Mouse (Mus musculus) neural tube, embryonic 15.5 days (tissue): Measurements from ENCODE around the gene Mzf1. TPM values are rescaled to one million over a fixed set of nuclear protein-coding genes. Genes with fewer than 3 reads are reported as not detected.

Source experiments
- ATAC-seq: fragments of 200-750 bp; cut with Nextera tagmentation; 2 replicates; pipeline ENCODE4 v1.8.0; 2017; ENCODE audit warnings: mild to moderate bottlenecking, moderate TSS enrichment, moderate library complexity; ENCODE audit not compliant: low FRiP score
- H3K27ac ChIP-seq: fragments of 300-500 bp; sonication (generic); replicated peaks from 2 replicates; pipeline ENCODE4 v1.5.1; 2015; ENCODE audit warnings: mild to moderate bottlenecking, inconsistent platforms
- H3K27me3 ChIP-seq: fragments of 300-500 bp; sonication (generic); replicated peaks from 2 replicates; pipeline ENCODE4 v1.6.1; 2015; ENCODE audit warnings: inconsistent platforms
- H3K36me3 ChIP-seq: fragments of 300-500 bp; sonication (generic); 2 replicates; pipeline ENCODE4 v1.6.1; 2015; ENCODE audit warnings: inconsistent platforms
- H3K4me1 ChIP-seq: fragments of 300-500 bp; sonication (generic); 2 replicates; pipeline ENCODE4 v1.6.1; 2015; ENCODE audit warnings: inconsistent platforms
- H3K4me2 ChIP-seq: fragments of 300-500 bp; sonication (generic); 2 replicates; pipeline ENCODE4 v1.6.1; 2015; ENCODE audit warnings: inconsistent platforms, mild to moderate bottlenecking, moderate library complexity
- H3K4me3 ChIP-seq: fragments of 300-500 bp; sonication (generic); replicated peaks from 2 replicates; pipeline ENCODE4 v1.5.1; 2015; ENCODE audit warnings: mild to moderate bottlenecking, inconsistent platforms
- H3K9ac ChIP-seq: fragments of 300-500 bp; sonication (generic); replicated peaks from 2 replicates; pipeline ENCODE4 v1.6.1; 2015; ENCODE audit warnings: mild to moderate bottlenecking, inconsistent platforms
- H3K9me3 ChIP-seq: fragments of 300-500 bp; sonication (generic); replicated peaks from 2 replicates; pipeline ENCODE4 v1.6.1; 2016; ENCODE audit warnings: inconsistent platforms
- WGBS: fragments of 180-500 bp; shearing (Covaris S2); methylation state at CpG from one replicate; pipeline ENCODE4 v1.1.7; 2015; ENCODE audit warnings: mixed read lengths; 5-methylcytosine and 5-hydroxymethylcytosine counted together
- polyA plus RNA-seq: library from polyadenylated mRNA; unstranded; fragments of >200 nt; fragmentation: Nextera tagmentation; extraction: Ambion mirVana; gene quantifications from 2 replicates; pipeline ENCODE4 v1.2.1, GENCODE M21; 2015

Gene Mzf1
- polyA plus RNA-seq, 1 experiment from 2014 or later: 8.8 TPM

- Histone ChIP-seq H3K36me3 (no peaks in the 10 kb centered on the region), H3K4me2 (no peak overlapping the region), H3K9me3 (no peaks in the 10 kb centered on the region), H3K27ac (no peak overlapping the region), H3K9ac (no peak overlapping the region), H3K27me3 (no peaks in the 10 kb centered on the region), H3K4me1 (peaks cover 6% of the 10 kb centered on the region), H3K4me3 (no peak overlapping the region)
- WGBS: 81% methylated on average over 1 of the region's 1 CpGs
- ATAC-seq: no peak
Measured at GRCm38 (mm10) chr7:13015217-13015616, 39.3 kb downstream of the Mzf1 start.

GRCm38 (mm10) chr7:13014275-13014839, 40.2 kb downstream of the Mzf1 start:
- Histone ChIP-seq H3K9ac (no peak overlapping the region), H3K9me3 (no peaks in the 10 kb centered on the region), H3K4me3 (no peak overlapping the region), H3K4me1 (peaks cover 7% of the 10 kb centered on the region), H3K27ac (no peak overlapping the region), H3K27me3 (no peaks in the 10 kb centered on the region), H3K4me2 (no peak overlapping the region), H3K36me3 (no peaks in the 10 kb centered on the region)
- WGBS: 34% methylated on average over 6 of the region's 6 CpGs
- ATAC-seq: no peak

- no peaks in the 10 kb centered on the region for H3K36me3 ChIP-seq
- 68% methylated on average over 4 of the region's 4 CpGs for WGBS
- no peaks in the 10 kb centered on the region for H3K9me3 ChIP-seq
Measured at GRCm38 (mm10) chr7:13013671-13014070, 40.9 kb downstream of the Mzf1 start.

GRCm38 (mm10) chr7:13010005-13010908, 44.3 kb downstream of the Mzf1 start, which contains the start of gene Zbtb45:
Gene Zbtb45, minus strand, starts transcription at chr7:13010034.
- Histone ChIP-seq H3K4me2 (peak within 1 kb of the TSS; percentile 77), H3K27ac (peak within 1 kb of the TSS; percentile 94), H3K27me3 (no peaks in the 10 kb centered on the region), H3K36me3 (peaks cover 16% of the 10 kb centered on the region), H3K4me1 (peaks cover 35% of the 10 kb centered on the region), H3K4me3 (peak within 1 kb of the TSS; percentile 66), H3K9ac (peak within 1 kb of the TSS; percentile 84), H3K9me3 (no peaks in the 10 kb centered on the region)
- ATAC-seq: no peak
- WGBS: 3% methylated on average over 26 of the region's 26 CpGs

More at GRCm38 (mm10) chr7:13013671-13014070, 40.9 kb downstream of the Mzf1 start:
- H3K9ac ChIP-seq: no peak overlapping the region
- no peaks in the 10 kb centered on the region for H3K27me3 ChIP-seq
- H3K4me2 ChIP-seq: no peak overlapping the region
- ATAC-seq: no peak
- no peak overlapping the region for H3K4me3 ChIP-seq
- no peak overlapping the region for H3K27ac ChIP-seq
- peaks cover 11% of the 10 kb centered on the region for H3K4me1 ChIP-seq

- under 1% methylated on average over 42 of the region's 42 CpGs for WGBS
- H3K27ac ChIP-seq: peak overlapping the region; percentile 94
- no peaks in the 10 kb centered on the region for H3K9me3 ChIP-seq
- no peaks in the 10 kb centered on the region for H3K27me3 ChIP-seq
- H3K4me3 ChIP-seq: peak overlapping the region; percentile 66
- H3K4me2 ChIP-seq: peak overlapping the region; percentile 77
- peaks cover 35% of the 10 kb centered on the region for H3K4me1 ChIP-seq
- peak overlapping the region; percentile 84 for H3K9ac ChIP-seq
- peak; percentile 92 for ATAC-seq
- H3K36me3 ChIP-seq: peaks cover 23% of the 10 kb centered on the region
Measured at GRCm38 (mm10) chr7:13009143-13010004, 45.2 kb downstream of the Mzf1 start.

- H3K27ac ChIP-seq: no peak overlapping the region
- H3K9me3 ChIP-seq: no peaks in the 10 kb centered on the region
- peak overlapping the region; percentile 77 for H3K4me2 ChIP-seq
- H3K36me3 ChIP-seq: peaks cover 28% of the 10 kb centered on the region
- no peak for ATAC-seq
- H3K4me1 ChIP-seq: peaks cover 35% of the 10 kb centered on the region
- no peaks in the 10 kb centered on the region for H3K27me3 ChIP-seq
- 36% methylated on average over 56 of the region's 57 CpGs for WGBS
- H3K9ac ChIP-seq: peak overlapping the region; percentile 84
- peak overlapping the region; percentile 66 for H3K4me3 ChIP-seq
Measured at GRCm38 (mm10) chr7:13007341-13008092, 47.0 kb downstream of the Mzf1 start.

- Histone ChIP-seq H3K27ac (no peak overlapping the region), H3K9me3 (no peaks in the 10 kb centered on the region), H3K27me3 (no peaks in the 10 kb centered on the region), H3K4me3 (no peak overlapping the region), H3K4me1 (peaks cover 35% of the 10 kb centered on the region), H3K4me2 (0 out of 2 replicates have a peak overlapping the region, but pooled peaks have one; percentile 77), H3K9ac (no peak overlapping the region), H3K36me3 (peaks cover 28% of the 10 kb centered on the region)
- 83% methylated on average over 10 of the region's 10 CpGs for WGBS
- ATAC-seq: no peak
Measured at GRCm38 (mm10) chr7:13006531-13006930, 48.0 kb downstream of the Mzf1 start.

- Histone ChIP-seq H3K4me2 (no peak overlapping the region), H3K9me3 (no peaks in the 10 kb centered on the region), H3K27ac (no peak overlapping the region), H3K27me3 (no peaks in the 10 kb centered on the region), H3K36me3 (peaks cover 28% of the 10 kb centered on the region), H3K9ac (no peak overlapping the region), H3K4me1 (peaks cover 35% of the 10 kb centered on the region), H3K4me3 (no peak overlapping the region)
- no peak for ATAC-seq
- 91% methylated on average over 17 of the region's 17 CpGs for WGBS
Measured at GRCm38 (mm10) chr7:13006011-13006410, 48.6 kb downstream of the Mzf1 start.

GRCm38 (mm10) chr7:13003380-13003779, 51.2 kb downstream of the Mzf1 start:
- Histone ChIP-seq H3K4me2 (no peak overlapping the region), H3K27me3 (no peaks in the 10 kb centered on the region), H3K9ac (no peak overlapping the region), H3K4me1 (peaks cover 21% of the 10 kb centered on the region), H3K4me3 (no peak overlapping the region), H3K36me3 (peaks cover 28% of the 10 kb centered on the region), H3K27ac (no peak overlapping the region), H3K9me3 (no peaks in the 10 kb centered on the region)
- ATAC-seq: no peak
- WGBS: 75% methylated on average over 5 of the region's 5 CpGs

- Histone ChIP-seq H3K27me3 (no peaks in the 10 kb centered on the region), H3K4me2 (no peak overlapping the region), H3K27ac (no peak overlapping the region), H3K4me1 (peaks cover 4% of the 10 kb centered on the region; the same call in 1 of the 2 replicates), H3K9ac (no peak overlapping the region), H3K4me3 (no peak overlapping the region), H3K9me3 (no peaks in the 10 kb centered on the region), H3K36me3 (peaks cover 23% of the 10 kb centered on the region)
- 83% methylated on average over 1 of the region's 1 CpGs for WGBS
- ATAC-seq: no peak
Measured at GRCm38 (mm10) chr7:13001584-13001983, 53.0 kb downstream of the Mzf1 start.

- Histone ChIP-seq H3K4me2 (no peak within 1 kb of the TSS), H3K4me1 (no peaks in the 10 kb centered on the region), H3K4me3 (no peak within 1 kb of the TSS), H3K9me3 (no peaks in the 10 kb centered on the region), H3K27me3 (no peaks in the 10 kb centered on the region), H3K27ac (no peak within 1 kb of the TSS), H3K9ac (no peak within 1 kb of the TSS), H3K36me3 (peaks cover 1% of the 10 kb centered on the region; the same call in 1 of the 2 replicates)
- ATAC-seq: no peak
- WGBS: 81% methylated on average over 3 of the region's 3 CpGs
Measured at GRCm38 (mm10) chr7:12998851-12999250, 55.7 kb downstream of the Mzf1 start, which contains the start of gene Trim28. Gene Trim28, plus strand, starts transcription at chr7:12999114.
